Comparison of ENCODE assay signal across 38 mouse cellular contexts in genomic region chr4:102969599-102969998, GRCm38 (mm10). TPM values are rescaled to one million over a fixed set of nuclear protein-coding genes. Genes with fewer than 3 reads are reported as not detected.
"Had no signal": no experiment of that assay in that cellular context is flagged by ENCODE, and none has a peak within 500 bp of the region (broad histone marks: within the 10 kb centered on the region; RNA-seq: fewer than 3 reads in every experiment).

No protein-coding gene starts in this region.

- H3K4me1 ChIP-seq: limb, embryonic 12.5 days; limb, embryonic 13.5 days; limb, embryonic 15.5 days; liver, embryonic 15.5 days; lung, embryonic 15.5 days; megakaryocyte, embryonic 14.5 days; midbrain, embryonic 12.5 days; midbrain, embryonic 15.5 days; neural tube, embryonic 12.5 days had no signal

- H3K27ac ChIP-seq: left cerebral cortex, adult 2 months; limb, embryonic 10.5 days; limb, embryonic 12.5 days; limb, embryonic 13.5 days; limb, embryonic 15.5 days; liver, embryonic 13.5 days; liver, embryonic 14.5 days; liver, embryonic 15.5 days; lung, embryonic 15.5 days; macrophage; midbrain, embryonic 10.5 days; midbrain, embryonic 12.5 days; midbrain, embryonic 15.5 days; neural tube, embryonic 12.5 days had no signal

- H3K4me2 ChIP-seq: limb, embryonic 12.5 days; limb, embryonic 13.5 days; limb, embryonic 15.5 days; liver, embryonic 11.5 days; liver, embryonic 13.5 days; liver, embryonic 15.5 days; lung, embryonic 14.5 days; lung, embryonic 15.5 days; midbrain, embryonic 11.5 days; midbrain, embryonic 12.5 days; midbrain, embryonic 15.5 days; neural tube, embryonic 12.5 days had no signal

- H3K9ac ChIP-seq: limb, embryonic 12.5 days; limb, embryonic 13.5 days; limb, embryonic 15.5 days; liver, embryonic 13.5 days; liver, embryonic 14.5 days; liver, embryonic 15.5 days; liver, postnatal 0 days; lung, embryonic 14.5 days; lung, embryonic 15.5 days; midbrain, embryonic 12.5 days; midbrain, embryonic 15.5 days; neural tube, embryonic 12.5 days had no signal

- ATAC-seq: liver, postnatal 0 days; lung, postnatal 0 days; midbrain, embryonic 15.5 days; midbrain, embryonic 16.5 days had no signal

- H3K36me3 ChIP-seq: limb, embryonic 10.5 days; limb, embryonic 12.5 days; limb, embryonic 13.5 days; limb, embryonic 15.5 days; liver, embryonic 13.5 days; liver, embryonic 15.5 days; lung, embryonic 15.5 days; midbrain, embryonic 10.5 days; midbrain, embryonic 12.5 days had no signal

- DNase-seq: left cerebral cortex, postnatal 4 days; liver; liver, embryonic 13.5 days; liver, postnatal 0 days; lung, adult 18-20 months; lung, adult 2 months; lung, embryonic 14.5 days; lung, postnatal 10 days; lung, postnatal 14 days; lung, postnatal 36 days; lung, postnatal 4 days had no signal

- H3K9me3 ChIP-seq: limb, embryonic 10.5 days; limb, embryonic 12.5 days; limb, embryonic 13.5 days; limb, embryonic 15.5 days; liver, embryonic 13.5 days; liver, embryonic 15.5 days; lung, embryonic 15.5 days; megakaryocyte, embryonic 14.5 days; midbrain, embryonic 10.5 days; midbrain, embryonic 12.5 days; midbrain, embryonic 15.5 days; neural tube, embryonic 12.5 days had no signal

- H3K4me3 ChIP-seq: left cerebral cortex, adult 2 months; limb, embryonic 10.5 days; limb, embryonic 12.5 days; limb, embryonic 13.5 days; limb, embryonic 15.5 days; liver, embryonic 13.5 days; liver, embryonic 15.5 days; lung, embryonic 15.5 days; megakaryocyte, embryonic 14.5 days; midbrain, embryonic 10.5 days; midbrain, embryonic 12.5 days; midbrain, embryonic 15.5 days; myocyte; neural tube, embryonic 12.5 days had no signal

- H3K27me3 ChIP-seq: limb, embryonic 13.5 days; limb, embryonic 15.5 days; liver, embryonic 13.5 days; liver, embryonic 15.5 days; lung, embryonic 15.5 days; megakaryocyte, embryonic 14.5 days; midbrain, embryonic 15.5 days; neural tube, embryonic 12.5 days had no signal

RNA-seq across cellular contexts. Expression of gene Tctex1d1, which starts 8.8 kb away (rescaled TPM):
- total RNA-seq: megakaryocyte-erythroid progenitor cell, adult 5-6 weeks; monocyte, adult 5-6 weeks had no signal
- polyA plus RNA-seq: limb, embryonic 15.5 days; liver, postnatal 0 days; lung, adult 2 months; macrophage; midbrain, embryonic 11.5 days; midbrain, embryonic 12.5 days; myocyte had no signal

RNA-seq across cellular contexts. Expression of gene Insl5, which starts 57.0 kb away (rescaled TPM):
- total RNA-seq: left cerebral cortex, postnatal 4 days; megakaryocyte progenitor cell, adult 5-6 weeks; megakaryocyte, adult 5-6 weeks; megakaryocyte-erythroid progenitor cell, adult 5-6 weeks; midbrain, postnatal 0 days; monocyte, adult 5-6 weeks had no signal
- polyA plus RNA-seq: limb, embryonic 10.5 days; limb, embryonic 12.5 days; limb, embryonic 13.5 days; limb, embryonic 15.5 days; liver, embryonic 11.5 days; liver, embryonic 13.5 days; liver, embryonic 14.5 days; liver, embryonic 15.5 days; liver, embryonic 16.5 days; liver, postnatal 0 days; lung, adult 2 months; lung, embryonic 14.5 days; lung, embryonic 16.5 days; lung, postnatal 0 days; macrophage; midbrain, embryonic 12.5 days; myocyte; neural tube, embryonic 11.5 days had no signal
